Mouse (Mus musculus) E14TG2a.4 (cell line): ENCODE results near the gene Cdk17.
A peak's percentile ranks its signal among the peaks of the same experiment; 100 is the strongest.

Source experiments
- CTCF ChIP-seq: conservative IDR thresholded peaks from 2 replicates; pipeline ENCODE4 v1.5.1; 2014; ENCODE audit warnings: low read length
- NANOG ChIP-seq: IDR thresholded peaks from 2 replicates; pipeline ENCODE4 v1.6.1; 2014; ENCODE audit warnings: borderline replicate concordance, low read length, mixed read lengths

DNA sequence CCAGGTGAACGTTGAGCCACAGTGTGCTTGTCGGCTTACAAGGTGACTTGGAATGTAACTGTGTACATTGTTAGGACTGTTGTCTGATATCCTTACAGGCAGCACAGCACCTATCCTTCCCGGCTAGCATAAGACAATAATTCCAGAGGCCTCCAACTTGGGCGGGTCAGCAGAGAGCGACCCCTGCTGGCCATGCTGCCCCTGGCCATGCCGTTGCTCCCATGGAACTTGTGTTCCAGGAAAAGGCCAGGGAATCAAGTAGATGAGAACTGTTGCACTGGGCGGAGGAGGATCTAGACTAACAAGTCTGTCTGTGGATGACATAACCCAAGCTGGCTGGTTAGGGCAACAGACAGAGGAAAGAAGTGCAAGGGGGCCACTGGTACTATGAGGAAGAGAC is 130.7 kb downstream of the Cdk17 start:
- peak; percentile 80 for TF ChIP-seq CTCF
- TF ChIP-seq NANOG, result no peak
